Mouse (Mus musculus) G1E (cell line): ENCODE measurements around the gene Gpr65.

ENCODE experiments used
- CTCF ChIP-seq: IDR thresholded peaks from 2 replicates; pipeline ENCODE4 v1.5.1; 2012; ENCODE audit warnings: low read depth, low read length, inconsistent platforms, mixed read lengths
- GATA1 ChIP-seq: IDR thresholded peaks from 2 replicates; pipeline ENCODE4 v1.6.1; 2012; ENCODE audit warnings: borderline replicate concordance, low read length, inconsistent platforms, mixed read lengths
- TAL1 ChIP-seq: conservative IDR thresholded peaks from 2 replicates; pipeline ENCODE4 v1.6.1; 2012; ENCODE audit warnings: low read depth, low read length, inconsistent platforms, mixed read lengths

GRCm38 (mm10) chr12:98280996-98281395 lies 12.6 kb downstream of the Gpr65 start:
- TF ChIP-seq GATA1 (no peak), TAL1 (no peak), CTCF (no peak)
